Mouse (Mus musculus): ENCODE measurements around the gene Ndufc1.

DNA sequence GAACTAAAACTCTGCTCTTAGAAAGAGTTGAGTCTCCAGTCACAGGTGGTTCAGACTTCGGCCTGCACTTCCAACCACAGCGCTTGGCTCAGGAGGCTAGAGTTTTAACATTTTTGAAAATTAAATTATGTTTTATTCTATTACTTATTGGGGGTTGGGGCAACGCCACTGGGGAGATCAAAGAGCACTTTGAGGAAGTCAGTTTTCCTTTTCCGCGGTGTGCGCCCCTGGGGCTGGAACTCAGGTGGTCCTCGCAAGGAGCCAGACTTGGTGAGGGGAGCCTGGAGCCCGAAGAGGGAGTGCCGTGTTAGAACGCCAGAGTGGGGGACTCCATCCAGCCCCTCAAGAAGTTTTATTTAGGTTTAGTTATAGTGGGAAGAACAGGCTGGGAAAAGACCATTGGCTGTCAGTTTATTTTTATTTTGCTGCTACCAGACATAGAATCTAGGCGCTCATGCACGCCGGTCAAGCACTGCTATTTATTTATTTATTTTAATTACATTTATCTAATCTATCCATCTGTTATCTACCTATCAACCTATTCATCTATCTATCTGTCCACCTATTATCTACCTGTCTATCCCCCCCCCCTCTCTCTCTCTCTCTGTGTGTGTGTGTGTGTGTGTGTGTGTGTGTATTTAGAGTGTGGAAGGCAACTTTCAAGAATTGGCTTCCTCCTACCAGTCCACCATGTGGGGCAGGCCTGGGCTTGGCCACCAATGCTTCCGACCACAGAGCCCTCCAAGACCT lies 49.1 kb downstream of the Ndufc1 start:
- TF ChIP-seq POLR2A (IDR thresholded peaks at IDR 0.05; ENCODE audit: borderline replicate concordance, extremely low read depth, low read depth, low read length) (no peak), CTCF (IDR thresholded peaks at IDR 0.05; ENCODE audit: insufficient read depth, low read length) (no peak)

All from lung, adult 2 months (tissue).